ENCODE assay signal across 21 mouse cellular contexts in genomic region chr6:50371501-50372086, GRCm38 (mm10).
DNase-seq lines count a peak whose midpoint lies in the region; ATAC-seq and TF ChIP-seq lines count a peak whose summit lies in the region.
"Had no signal": no experiment of that assay in that cellular context is flagged by ENCODE, and none has a peak within 500 bp of the region (broad histone marks: within the 10 kb centered on the region; RNA-seq: fewer than 3 reads in every experiment).

No protein-coding gene starts in this region.

- H3K27ac ChIP-seq in gastrocnemius, adult 2 months = 0 out of 2 replicates have a peak overlapping the region, but pooled peaks have one; percentile 5
- no peak overlapping the region for H3K27ac ChIP-seq in MEL (ENCODE audit: control insufficient read depth, low read depth, low read length)
- H3K27ac ChIP-seq in intestine, postnatal 0 days (ENCODE audit: low read depth, low read length) = no peak overlapping the region; the same call in 1 of the 2 replicates
- no peak overlapping the region for H3K27ac ChIP-seq in stomach, embryonic 16.5 days (ENCODE audit: low read length)
- no peak overlapping the region for H3K27ac ChIP-seq in hindbrain, embryonic 14.5 days
- H3K27ac ChIP-seq: embryonic facial prominence, embryonic 13.5 days; forebrain, embryonic 12.5 days had no signal

- no peak for DNase-seq in gastrocnemius, adult 2 months
- no peak for DNase-seq in gastrocnemius, postnatal 36 days
- DNase-seq in MEL (ENCODE audit: low read depth, low spot score) = no peak
- DNase-seq in hindbrain, embryonic 14.5 days (ENCODE audit: low spot score) = no peak
- DNase-seq in natural killer cell, adult 2 months (ENCODE audit: low spot score in 2 of 2) = no peak
- DNase-seq: adrenal gland, postnatal 14 days; B cell, adult 2 months; cerebellum, adult 11-12 months; cerebellum, adult 9-10 months; cerebellum, postnatal 25 days; gastrocnemius, postnatal 14 days; heart, postnatal 36 days had no signal

- 54% methylated on average over 8 of the region's 8 CpGs for WGBS in intestine, postnatal 0 days
- 72% methylated on average over 8 of the region's 8 CpGs for WGBS in stomach, embryonic 16.5 days
- 91% methylated on average over 8 of the region's 8 CpGs for WGBS in hindbrain, embryonic 14.5 days

- H3K27me3 ChIP-seq in MEL (ENCODE audit: control insufficient read depth in 1 of 2, insufficient read depth in 2 of 2, low read length in 2 of 2) = no peaks in the 10 kb centered on the region
- no peaks in the 10 kb centered on the region for H3K27me3 ChIP-seq in intestine, postnatal 0 days (replicated peaks; ENCODE audit: control insufficient read depth, insufficient read depth, low read length)
- H3K27me3 ChIP-seq in stomach, embryonic 16.5 days (ENCODE audit: control insufficient read depth, insufficient read depth, low read length) = no peaks in the 10 kb centered on the region
- no peaks in the 10 kb centered on the region for H3K27me3 ChIP-seq in hindbrain, embryonic 14.5 days (ENCODE audit: control insufficient read depth, insufficient read depth, low read length)
- H3K27me3 ChIP-seq: embryonic facial prominence, embryonic 13.5 days; forebrain, embryonic 12.5 days; heart, embryonic 12.5 days; Patski had no signal

- TF ChIP-seq POLR2A in MEL (IDR thresholded peaks at IDR 0.05; ENCODE audit: control insufficient read depth in 1 of 2, insufficient read depth in 1 of 2, low read depth in 1 of 2, low read length in 2 of 2, poor library complexity in 1 of 2) = no peak

- H3K9me3 ChIP-seq in MEL (replicated peaks; ENCODE audit: insufficient read depth, low read length) = no peaks in the 10 kb centered on the region
- no peaks in the 10 kb centered on the region for H3K9me3 ChIP-seq in intestine, postnatal 0 days (ENCODE audit: control insufficient read depth)
- H3K9me3 ChIP-seq in stomach, embryonic 16.5 days (replicated peaks; ENCODE audit: control insufficient read depth, low read length) = no peaks in the 10 kb centered on the region
- H3K9me3 ChIP-seq in hindbrain, embryonic 14.5 days (ENCODE audit: control insufficient read depth, low read length) = no peaks in the 10 kb centered on the region
- H3K9me3 ChIP-seq: embryonic facial prominence, embryonic 13.5 days; forebrain, embryonic 12.5 days; G1E; heart, embryonic 12.5 days had no signal

- TF ChIP-seq RAD21 in MEL (IDR thresholded peaks at IDR 0.05; ENCODE audit: low read depth, low read length) = no peak

- H3K79me2 ChIP-seq in MEL (ENCODE audit: control insufficient read depth, insufficient read depth, low read length, poor library complexity) = no peaks in the 10 kb centered on the region; the same call in 1 of the 2 replicates

- intact Hi-C loops in gastrocnemius, adult 2 months (cut with DNase I) = no loop called here
- intact Hi-C loops in gastrocnemius, postnatal 36 days (cut with DNase I) = no loop called here

- H3K9ac ChIP-seq in MEL (ENCODE audit: control insufficient read depth, low read depth, low read length, poor library complexity, severe bottlenecking) = no peak overlapping the region
- no peak overlapping the region for H3K9ac ChIP-seq in intestine, postnatal 0 days (ENCODE audit: low read depth, low read length)
- no peak overlapping the region for H3K9ac ChIP-seq in stomach, embryonic 16.5 days (ENCODE audit: low read length)
- no peak overlapping the region for H3K9ac ChIP-seq in hindbrain, embryonic 14.5 days
- H3K9ac ChIP-seq: embryonic facial prominence, embryonic 13.5 days; forebrain, embryonic 12.5 days; heart, embryonic 12.5 days had no signal

- ATAC-seq in intestine, postnatal 0 days = peak; percentile 62
- ATAC-seq in stomach, embryonic 16.5 days (ENCODE audit: insufficient read depth, low FRiP score) = peak; percentile 51; the same call in 1 of the 2 replicates
- no peak for ATAC-seq in hindbrain, embryonic 14.5 days (ENCODE audit: low FRiP score)
- ATAC-seq: forebrain, embryonic 16.5 days; hindbrain, embryonic 16.5 days; Patski had no signal

- H3K4me3 ChIP-seq in gastrocnemius, adult 2 months = no peak overlapping the region
- no peak overlapping the region for H3K4me3 ChIP-seq in MEL (ENCODE audit: control insufficient read depth in 1 of 2, insufficient read depth in 1 of 2, low read depth in 2 of 2, low read length in 2 of 2)
- no peak overlapping the region for H3K4me3 ChIP-seq in intestine, postnatal 0 days (ENCODE audit: low read depth, low read length)
- no peak overlapping the region for H3K4me3 ChIP-seq in stomach, embryonic 16.5 days (replicated peaks; ENCODE audit: low read length)
- no peak overlapping the region for H3K4me3 ChIP-seq in hindbrain, embryonic 14.5 days (replicated peaks; ENCODE audit: low read length)
- H3K4me3 ChIP-seq: embryonic facial prominence, embryonic 13.5 days; forebrain, embryonic 12.5 days; heart, embryonic 12.5 days had no signal

- TF ChIP-seq CTCF in gastrocnemius, adult 2 months (IDR thresholded peaks at IDR 0.05) = no peak
- TF ChIP-seq CTCF in MEL (IDR thresholded peaks at IDR 0.05 in 2 of 3, conservative IDR thresholded peaks at IDR 0.05 in 1 of 3; ENCODE audit: control insufficient read depth in 1 of 3, insufficient read depth in 1 of 3, low read depth in 2 of 3, low read length in 3 of 3, poor library complexity in 1 of 3, severe bottlenecking in 1 of 3) = no peak
- TF ChIP-seq CTCF in intestine, postnatal 0 days (IDR thresholded peaks at IDR 0.05; ENCODE audit: low read depth) = no peak

- no peaks in the 10 kb centered on the region; a peak in 1 of 4 replicates for H3K4me1 ChIP-seq in MEL (ENCODE audit: control insufficient read depth in 1 of 2, insufficient read depth in 2 of 2, low read length in 2 of 2)
- H3K4me1 ChIP-seq in intestine, postnatal 0 days (replicated peaks; ENCODE audit: control insufficient read depth, insufficient read depth, low read length) = no peaks in the 10 kb centered on the region
- H3K4me1 ChIP-seq in stomach, embryonic 16.5 days (ENCODE audit: control insufficient read depth, insufficient read depth, low read length) = peaks cover 6% of the 10 kb centered on the region; the same call in 1 of the 2 replicates
- no peaks in the 10 kb centered on the region for H3K4me1 ChIP-seq in hindbrain, embryonic 14.5 days (replicated peaks; ENCODE audit: control insufficient read depth, insufficient read depth, low read length)

- no peaks in the 10 kb centered on the region for H3K36me3 ChIP-seq in MEL (ENCODE audit: control insufficient read depth in 1 of 2, insufficient read depth in 2 of 2, low read length in 2 of 2)
- 0 out of 2 replicates have a peak, but pooled peaks cover 11% of the 10 kb centered on the region for H3K36me3 ChIP-seq in intestine, postnatal 0 days (ENCODE audit: control insufficient read depth, insufficient read depth)
- 0 out of 2 replicates have a peak, but pooled peaks cover 3% of the 10 kb centered on the region for H3K36me3 ChIP-seq in stomach, embryonic 16.5 days (ENCODE audit: control insufficient read depth, insufficient read depth, low read length)
- no peaks in the 10 kb centered on the region for H3K36me3 ChIP-seq in hindbrain, embryonic 14.5 days (replicated peaks; ENCODE audit: control insufficient read depth, insufficient read depth)
- H3K36me3 ChIP-seq: forebrain, embryonic 12.5 days; G1E had no signal

- no peak for TF ChIP-seq EP300 in MEL (IDR thresholded peaks at IDR 0.05; ENCODE audit: low read depth in 1 of 2, low read length in 2 of 2)

- H3K4me2 ChIP-seq in intestine, postnatal 0 days (replicated peaks; ENCODE audit: low read depth) = no peak overlapping the region; the same call in 1 of the 2 replicates
- no peak overlapping the region for H3K4me2 ChIP-seq in stomach, embryonic 16.5 days (ENCODE audit: low read depth, low read length)
- no peak overlapping the region for H3K4me2 ChIP-seq in hindbrain, embryonic 14.5 days (replicated peaks)
- H3K4me2 ChIP-seq: embryonic facial prominence, embryonic 13.5 days; forebrain, embryonic 12.5 days; heart, embryonic 12.5 days had no signal

TF ChIP-seq in MEL, 35 proteins besides CTCF, POLR2A, EP300 and RAD21:
- TF ChIP-seq ZC3H11A (IDR thresholded peaks at IDR 0.05; ENCODE audit: low read depth, low read length) (no peak), MAFK (IDR thresholded peaks at IDR 0.05; ENCODE audit: borderline replicate concordance, low read depth, low read length) (no peak), MEF2A (IDR thresholded peaks at IDR 0.05; ENCODE audit: extremely low read depth, insufficient replicate concordance, low read depth, low read length, poor library complexity, severe bottlenecking) (no peak), TAL1 (IDR thresholded peaks at IDR 0.05; ENCODE audit: low read length) (no peak), HCFC1 (IDR thresholded peaks at IDR 0.05; ENCODE audit: low read depth, low read length) (no peak), USF1 (IDR thresholded peaks at IDR 0.05; ENCODE audit: low read depth, low read length) (no peak), GABPA (IDR thresholded peaks at IDR 0.05; ENCODE audit: low read depth, low read length) (no peak), ETS1 (IDR thresholded peaks at IDR 0.05; ENCODE audit: low read depth, low read length) (0 out of 2 replicates have a peak, but pooled peaks have one; percentile 18), BHLHE40 (IDR thresholded peaks at IDR 0.05; ENCODE audit: borderline replicate concordance, low read depth, low read length) (no peak), E2F4 (IDR thresholded peaks at IDR 0.05; ENCODE audit: borderline replicate concordance, low read depth, low read length) (no peak), TCF12 (IDR thresholded peaks at IDR 0.05; ENCODE audit: low read depth, low read length) (peak; percentile 56; the same call in 1 of the 2 replicates), MAX (IDR thresholded peaks at IDR 0.05; ENCODE audit: low read length) (no peak)
TF ChIP-seq in MEL: peak in this region for 2.
